Mouse (Mus musculus) intestine, embryonic 16.5 days (tissue): ENCODE measurements around the gene Tmie. TPM values are rescaled to one million over a fixed set of nuclear protein-coding genes. Genes with fewer than 3 reads are reported as not detected.

Source experiments
- ATAC-seq: fragments of 200-750 bp; cut with Nextera tagmentation; 2 replicates; pipeline ENCODE4 v1.8.0; 2017; ENCODE audit warnings: moderate TSS enrichment, moderate library complexity
- H3K27ac ChIP-seq: fragments of 300-500 bp; sonication (generic); 2 replicates; pipeline ENCODE4 v1.5.1; 2014; ENCODE audit warnings: mild to moderate bottlenecking, low read length
- H3K27me3 ChIP-seq: fragments of 300-500 bp; sonication (generic); replicated peaks from 2 replicates; pipeline ENCODE4 v1.6.1; 2014; ENCODE audit warnings: low read length, control low read depth, mixed read lengths; ENCODE audit not compliant: control insufficient read depth, insufficient read depth
- H3K36me3 ChIP-seq: fragments of 300-500 bp; sonication (generic); 2 replicates; pipeline ENCODE4 v1.6.1; 2014; ENCODE audit warnings: low read length, control low read depth; ENCODE audit not compliant: control insufficient read depth, insufficient read depth
- H3K4me1 ChIP-seq: fragments of 300-500 bp; sonication (generic); 2 replicates; pipeline ENCODE4 v1.6.1; 2014; ENCODE audit warnings: low read length, control low read depth, mixed read lengths; ENCODE audit not compliant: control insufficient read depth, insufficient read depth
- H3K4me2 ChIP-seq: fragments of 300-500 bp; sonication (generic); 2 replicates; pipeline ENCODE4 v1.6.1; 2014; ENCODE audit warnings: low read depth, low read length, control low read depth
- H3K4me3 ChIP-seq: fragments of 300-500 bp; sonication (generic); 2 replicates; pipeline ENCODE4 v1.5.1; 2014; ENCODE audit warnings: mild to moderate bottlenecking, low read length
- H3K9ac ChIP-seq: fragments of 300-500 bp; sonication (generic); 2 replicates; pipeline ENCODE4 v1.6.1; 2014; ENCODE audit warnings: low read depth, low read length
- H3K9me3 ChIP-seq: fragments of 300-500 bp; sonication (generic); 2 replicates; pipeline ENCODE4 v1.6.1; 2016; ENCODE audit warnings: low read length, control low read depth; ENCODE audit not compliant: control insufficient read depth
- WGBS: fragments of 180-500 bp; shearing (Covaris S2); extraction: QIAGEN DNeasy Blood & Tissue Kit; methylation state at CpG from one replicate; pipeline ENCODE4 v1.1.7; 2014; 5-methylcytosine and 5-hydroxymethylcytosine counted together
- polyA plus RNA-seq: library from polyadenylated mRNA; unstranded; fragments of >200 nt; fragmentation: Nextera tagmentation; extraction: Ambion mirVana; gene quantifications from 2 replicates; pipeline ENCODE4 v1.2.1, GENCODE M21; 2015

Tmie gene
- polyA plus RNA-seq, 1 experiment from 2014 or later = 3.2 TPM

GRCm38 (mm10) chr9:110907201-110907837 lies 27.4 kb upstream of the Tmie start:
- Histone ChIP-seq H3K4me2 (no peak overlapping the region), H3K36me3 (no peaks in the 10 kb centered on the region), H3K9ac (no peak overlapping the region), H3K4me1 (no peaks in the 10 kb centered on the region), H3K27me3 (no peaks in the 10 kb centered on the region), H3K4me3 (no peak overlapping the region), H3K27ac (no peak overlapping the region), H3K9me3 (no peaks in the 10 kb centered on the region)
- WGBS = 90% methylated on average over 11 of the region's 11 CpGs
- no peak for ATAC-seq

DNA sequence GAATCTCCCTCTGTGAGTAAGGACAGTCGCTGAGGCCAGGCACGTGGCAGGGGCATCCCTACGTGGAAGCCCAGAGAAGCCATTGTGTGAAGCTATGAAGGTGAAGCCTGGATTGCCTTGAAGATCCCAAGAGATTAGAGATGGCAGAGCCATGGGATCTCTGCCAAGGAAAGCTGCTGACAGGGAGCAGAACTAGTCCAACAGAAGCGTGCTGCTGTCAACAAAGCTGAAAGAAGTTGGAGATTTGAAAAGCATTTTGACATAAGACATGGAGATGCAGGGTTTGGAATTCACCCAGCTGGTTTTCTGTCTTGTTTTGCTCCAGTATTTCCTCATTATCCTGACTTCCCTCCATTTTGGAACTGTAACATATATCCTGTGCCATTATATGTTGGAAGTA lies 22.4 kb upstream of the Tmie start:
- Histone ChIP-seq H3K9ac (no peak overlapping the region), H3K36me3 (no peaks in the 10 kb centered on the region), H3K4me3 (no peak overlapping the region), H3K4me1 (no peaks in the 10 kb centered on the region), H3K9me3 (no peaks in the 10 kb centered on the region), H3K4me2 (no peak overlapping the region), H3K27me3 (no peaks in the 10 kb centered on the region), H3K27ac (no peak overlapping the region)
- ATAC-seq = no peak
- 77% methylated on average over 4 of the region's 4 CpGs for WGBS

- Histone ChIP-seq H3K27me3 (no peaks in the 10 kb centered on the region), H3K4me2 (no peak overlapping the region), H3K36me3 (no peaks in the 10 kb centered on the region), H3K9ac (no peak overlapping the region), H3K4me1 (no peaks in the 10 kb centered on the region), H3K27ac (no peak overlapping the region), H3K4me3 (no peak overlapping the region), H3K9me3 (no peaks in the 10 kb centered on the region)
- 87% methylated on average over 6 of the region's 6 CpGs for WGBS
- ATAC-seq = no peak
Measured at GRCm38 (mm10) chr9:110901204-110901603, 21.3 kb upstream of the Tmie start.

- H3K36me3 ChIP-seq = 0 out of 2 replicates have a peak, but pooled peaks cover 3% of the 10 kb centered on the region
- no peak overlapping the region for H3K9ac ChIP-seq
- H3K9me3 ChIP-seq = no peaks in the 10 kb centered on the region
- WGBS = 62% methylated on average over 10 of the region's 10 CpGs
- no peak for ATAC-seq
- no peaks in the 10 kb centered on the region for H3K4me1 ChIP-seq
- H3K27ac ChIP-seq = no peak overlapping the region
- H3K27me3 ChIP-seq = no peaks in the 10 kb centered on the region
- no peak overlapping the region for H3K4me2 ChIP-seq
- H3K4me3 ChIP-seq = no peak overlapping the region
Measured at GRCm38 (mm10) chr9:110899451-110900008, 19.6 kb upstream of the Tmie start.

- 0 out of 2 replicates have a peak, but pooled peaks have one; percentile 17 for ATAC-seq
- 17% methylated on average over 6 of the region's 6 CpGs for WGBS
- no peaks in the 10 kb centered on the region for H3K27me3 ChIP-seq
- no peak overlapping the region for H3K9ac ChIP-seq
- H3K9me3 ChIP-seq = no peaks in the 10 kb centered on the region
- no peak overlapping the region for H3K4me3 ChIP-seq
- H3K4me1 ChIP-seq = no peaks in the 10 kb centered on the region
- no peak overlapping the region for H3K4me2 ChIP-seq
- 0 out of 2 replicates have a peak, but pooled peaks cover 3% of the 10 kb centered on the region for H3K36me3 ChIP-seq
- H3K27ac ChIP-seq = no peak overlapping the region
Measured at GRCm38 (mm10) chr9:110896595-110896994, 16.7 kb upstream of the Tmie start.

DNA sequence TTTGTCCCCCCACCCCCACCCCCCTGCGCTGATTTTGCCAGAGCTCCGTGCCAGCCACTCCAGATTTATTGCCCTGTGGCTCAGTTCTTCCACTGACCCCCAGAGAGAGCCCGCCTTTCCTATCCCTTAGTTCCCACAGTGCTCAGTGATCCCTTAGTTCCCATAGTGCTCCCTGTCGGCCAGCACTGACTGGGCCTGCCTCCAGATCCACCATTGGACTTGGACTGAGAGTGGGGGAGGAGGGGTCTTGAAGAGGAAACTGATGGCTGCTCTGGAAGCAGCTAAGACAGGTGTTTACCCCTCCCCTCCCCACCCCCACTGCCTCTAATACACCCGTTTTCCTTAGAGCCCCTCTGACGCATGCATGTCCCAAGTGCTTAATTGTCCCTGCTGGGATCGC lies 16.1 kb upstream of the Tmie start:
- Histone ChIP-seq H3K36me3 (0 out of 2 replicates have a peak, but pooled peaks cover 3% of the 10 kb centered on the region), H3K9ac (no peak overlapping the region), H3K27me3 (no peaks in the 10 kb centered on the region), H3K27ac (no peak overlapping the region), H3K9me3 (no peaks in the 10 kb centered on the region), H3K4me1 (peaks cover 4% of the 10 kb centered on the region; the same call in 1 of the 2 replicates), H3K4me2 (no peak overlapping the region), H3K4me3 (no peak overlapping the region)
- WGBS = 22% methylated on average over 7 of the region's 7 CpGs
- ATAC-seq = no peak

DNA sequence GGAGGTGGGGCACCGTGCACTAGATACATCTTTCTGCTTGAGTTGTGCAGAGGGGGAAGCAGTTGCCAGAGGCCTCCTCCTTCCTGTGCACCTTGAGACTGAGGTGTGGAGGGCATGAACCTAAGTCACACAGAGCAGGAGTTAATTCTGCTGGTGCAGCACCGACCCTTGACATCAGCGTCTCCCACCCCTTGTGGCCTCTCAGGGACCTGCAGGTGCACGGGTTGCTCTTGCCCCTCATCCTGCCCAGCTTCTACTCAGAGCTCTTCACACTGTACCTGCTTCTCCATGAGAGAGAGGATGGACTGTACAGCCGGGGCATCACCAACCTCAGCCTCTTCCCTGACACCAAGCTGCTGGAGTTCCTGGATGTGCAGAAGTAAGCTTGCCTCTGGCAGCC lies 15.6 kb upstream of the Tmie start:
- WGBS = 64% methylated on average over 5 of the region's 5 CpGs
- H3K36me3 ChIP-seq = 0 out of 2 replicates have a peak, but pooled peaks cover 3% of the 10 kb centered on the region
- no peaks in the 10 kb centered on the region for H3K9me3 ChIP-seq
- no peak overlapping the region for H3K4me2 ChIP-seq
- no peaks in the 10 kb centered on the region for H3K27me3 ChIP-seq
- H3K4me1 ChIP-seq = peaks cover 9% of the 10 kb centered on the region; the same call in 1 of the 2 replicates
- no peak overlapping the region for H3K4me3 ChIP-seq
- H3K9ac ChIP-seq = no peak overlapping the region
- H3K27ac ChIP-seq = no peak overlapping the region
- no peak for ATAC-seq

GRCm38 (mm10) chr9:110893429-110893828 lies 13.5 kb upstream of the Tmie start:
- no peak for ATAC-seq
- 66% methylated on average over 10 of the region's 10 CpGs for WGBS
- H3K4me3 ChIP-seq = no peak overlapping the region
- 0 out of 2 replicates have a peak, but pooled peaks cover 3% of the 10 kb centered on the region for H3K36me3 ChIP-seq
- no peak overlapping the region for H3K27ac ChIP-seq
- H3K27me3 ChIP-seq = no peaks in the 10 kb centered on the region
- H3K4me1 ChIP-seq = peaks cover 20% of the 10 kb centered on the region
- H3K4me2 ChIP-seq = no peak overlapping the region
- H3K9me3 ChIP-seq = no peaks in the 10 kb centered on the region
- H3K9ac ChIP-seq = no peak overlapping the region

- Histone ChIP-seq H3K4me1 (peaks cover 24% of the 10 kb centered on the region), H3K27ac (no peak overlapping the region), H3K9ac (no peak overlapping the region), H3K4me2 (no peak overlapping the region), H3K9me3 (no peaks in the 10 kb centered on the region), H3K4me3 (no peak overlapping the region), H3K27me3 (no peaks in the 10 kb centered on the region), H3K36me3 (0 out of 2 replicates have a peak, but pooled peaks cover 3% of the 10 kb centered on the region)
- 86% methylated on average over 3 of the region's 3 CpGs for WGBS
- ATAC-seq = no peak
Measured at GRCm38 (mm10) chr9:110892552-110892951, 12.6 kb upstream of the Tmie start.
